Mouse (Mus musculus) small intestine, adult 2 months (tissue): Measurements from ENCODE around the gene Olfr1434.

Source experiments
- CTCF ChIP-seq: fragments of 200-500 bp; IDR thresholded peaks from 2 replicates; pipeline ENCODE4 v1.5.1; 2012; ENCODE audit warnings: low read depth, mild to moderate bottlenecking, control low read depth, inconsistent platforms, low read length, moderate library complexity, mixed read lengths; ENCODE audit not compliant: insufficient replicate concordance, insufficient read length; ENCODE audit errors: extremely low read depth
- POLR2A ChIP-seq: fragments of 200-500 bp; IDR thresholded peaks from 2 replicates; pipeline ENCODE4 v1.6.1; 2012; ENCODE audit warnings: low read depth, mild to moderate bottlenecking, control low read depth, inconsistent platforms, low read length, moderate library complexity

DNA sequence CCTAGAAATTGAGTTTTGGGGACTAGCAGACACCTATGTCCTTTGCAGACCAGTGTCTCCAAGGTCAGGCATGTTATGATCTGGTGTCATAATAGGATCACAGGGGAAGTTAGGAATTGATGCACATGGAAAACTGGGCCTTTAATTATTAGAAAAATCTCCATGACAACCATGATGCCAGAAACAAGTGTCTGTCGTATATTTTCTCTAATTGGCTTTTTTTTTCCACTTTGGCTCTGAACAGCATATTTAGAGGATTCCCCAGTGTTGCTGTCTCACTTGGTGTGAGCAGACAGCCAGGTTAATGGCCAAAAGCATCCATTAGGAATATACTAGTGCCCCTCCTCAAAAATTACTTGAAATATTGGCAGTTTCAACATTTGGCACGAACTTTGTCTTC is at the start of gene Olfr1434:
- TF ChIP-seq POLR2A (no peak), CTCF (no peak)
